Mouse (Mus musculus): ENCODE measurements around the gene Safb2.

DNA sequence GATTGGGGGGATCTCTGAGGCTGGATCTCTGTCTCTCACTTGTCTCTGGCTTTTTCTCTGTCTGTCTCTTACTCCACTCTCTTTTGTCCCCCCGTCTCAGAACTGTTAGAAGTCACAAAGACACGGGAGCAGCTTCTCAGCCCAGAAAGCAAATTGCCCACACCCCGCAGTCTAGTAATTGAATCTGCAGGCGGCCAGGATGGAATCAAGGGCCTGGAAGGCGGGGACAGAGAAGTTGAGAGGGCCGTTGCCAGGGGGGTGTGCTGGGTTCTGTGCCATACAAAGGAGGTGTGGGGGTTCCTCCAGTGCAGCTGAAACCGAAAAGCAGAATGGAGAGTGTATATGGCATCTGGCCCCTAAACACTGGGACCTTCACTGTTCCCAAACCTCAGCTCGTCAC, 41.6 kb downstream of the Safb2 start:
- TF ChIP-seq CTCF (IDR thresholded peaks at IDR 0.05; ENCODE audit: low read depth): no peak
- TF ChIP-seq EP300 (IDR thresholded peaks at IDR 0.05; ENCODE audit: low read depth): no peak

All from heart, postnatal 0 days (tissue).